Mouse (Mus musculus) hematopoietic multipotent progenitor cell, adult 10-12 weeks (in vitro differentiated cells): ENCODE data around the gene Olfr715b. TPM values are rescaled to one million over a fixed set of nuclear protein-coding genes. Genes with fewer than 3 reads are reported as not detected.

Experiments used
- polyA plus RNA-seq: library from polyadenylated mRNA; stranded (reverse); fragments of >175 nt; gene quantifications from 2 replicates; pipeline ENCODE4 v1.2.3, GENCODE M21; 2012; ENCODE audit warnings: low replicate concordance

The Olfr715b gene
- not detected in 2 replicates for polyA plus RNA-seq

DNA sequence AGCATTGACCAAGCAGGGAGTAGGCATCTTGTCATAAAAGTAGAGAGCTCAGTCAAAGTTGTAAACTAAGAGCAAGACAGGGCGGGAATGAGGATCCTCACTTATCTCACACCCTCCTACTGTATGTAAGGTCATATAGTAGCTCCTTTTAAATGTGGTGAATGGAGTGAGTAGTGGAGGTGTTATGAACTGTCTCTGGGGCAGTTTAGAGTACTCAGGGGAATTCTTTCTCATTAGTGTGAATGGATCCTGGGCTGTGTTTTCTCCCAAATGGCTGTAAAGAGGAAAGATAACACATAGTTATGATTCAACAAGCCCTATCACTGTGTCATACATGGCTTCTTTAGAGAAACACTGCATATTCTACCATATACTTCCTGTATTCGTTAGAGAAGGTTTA is at the start of gene Olfr715b:
Gene Olfr715b, minus strand, starts transcription at position 101 of the 400 bp plus-strand sequence.

GRCm38 (mm10) chr7:107138027-107138426 is 27.9 kb upstream of the Olfr715b start, which contains the start of gene Olfr716:
Gene Olfr716, plus strand, starts transcription at chr7:107138327.

DNA sequence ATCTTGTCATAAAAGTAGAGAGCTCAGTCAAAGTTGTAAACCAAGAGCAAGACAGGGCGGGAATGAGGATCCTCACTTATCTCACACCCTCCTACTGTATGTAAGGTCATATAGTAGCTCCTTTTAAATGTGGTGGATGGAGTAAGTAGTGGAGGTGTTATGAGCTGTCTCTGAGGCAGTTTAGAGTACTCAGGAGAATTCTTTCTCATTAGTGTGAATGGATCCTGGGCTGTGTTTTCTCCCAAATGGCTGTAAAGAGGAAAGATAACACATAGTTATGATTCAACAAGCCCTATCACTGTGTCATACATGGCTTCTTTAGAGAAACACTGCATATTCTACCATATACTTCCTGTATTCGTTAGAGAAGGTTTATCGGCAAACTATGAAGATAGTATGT is 20.8 kb upstream of the Olfr715b start, which contains the start of gene Olfr715:
Gene Olfr715, minus strand, starts transcription at position 101 of the 400 bp plus-strand sequence.

GRCm38 (mm10) chr7:107092920-107093319 is 17.2 kb downstream of the Olfr715b start, which contains the start of gene Olfr17:
Gene Olfr17, plus strand, starts transcription at chr7:107093220.

GRCm38 (mm10) chr7:107070681-107071080 is 39.5 kb downstream of the Olfr715b start, which contains the start of gene Olfr714:
Gene Olfr714, plus strand, starts transcription at chr7:107070981.

Other genes with a start within 250 kb of the Olfr715b start
- not detected in 2 replicates for gene Olfr704, start 247.2 kb downstream of the Olfr715b start, polyA plus RNA-seq
- not detected in 2 replicates for gene Olfr705, start 233.5 kb downstream of the Olfr715b start, polyA plus RNA-seq
- not detected in 2 replicates for gene Olfr706, start 222.2 kb downstream of the Olfr715b start, polyA plus RNA-seq
- gene Olfr707, start 209.1 kb downstream of the Olfr715b start, polyA plus RNA-seq, result not detected in 2 replicates
- not detected in 2 replicates for gene Olfr1532-ps1, start 202.4 kb downstream of the Olfr715b start, polyA plus RNA-seq
- gene Olfr709-ps1, start 178.2 kb downstream of the Olfr715b start, polyA plus RNA-seq, result not detected in 2 replicates
- not detected in 2 replicates for gene Olfr710, start 162.1 kb downstream of the Olfr715b start, polyA plus RNA-seq
- gene Olfr6, start 146.4 kb downstream of the Olfr715b start, polyA plus RNA-seq, result 0.03 TPM in 1 of 2 replicates, not detected in the other
- not detected in 2 replicates for gene Olfr711, start 134.9 kb downstream of the Olfr715b start, polyA plus RNA-seq
- not detected in 2 replicates for gene Olfr2, start 104.3 kb downstream of the Olfr715b start, polyA plus RNA-seq
- not detected in 2 replicates for gene Olfr713, start 79.2 kb downstream of the Olfr715b start, polyA plus RNA-seq
- gene Olfr714, start 39.4 kb downstream of the Olfr715b start, polyA plus RNA-seq, result not detected in 2 replicates
- gene Olfr17, start 17.1 kb downstream of the Olfr715b start, polyA plus RNA-seq, result not detected in 2 replicates
- gene Olfr715, start 20.7 kb upstream of the Olfr715b start, polyA plus RNA-seq, result not detected in 2 replicates
- gene Olfr716, start 28.0 kb upstream of the Olfr715b start, polyA plus RNA-seq, result not detected in 2 replicates
- not detected in 2 replicates for gene Nlrp14, start 56.6 kb upstream of the Olfr715b start, polyA plus RNA-seq
- not detected in 2 replicates for gene Rbmxl2, start 99.1 kb upstream of the Olfr715b start, polyA plus RNA-seq